8 mouse cellular contexts compared by ENCODE assay signal in the genomic region with DNA sequence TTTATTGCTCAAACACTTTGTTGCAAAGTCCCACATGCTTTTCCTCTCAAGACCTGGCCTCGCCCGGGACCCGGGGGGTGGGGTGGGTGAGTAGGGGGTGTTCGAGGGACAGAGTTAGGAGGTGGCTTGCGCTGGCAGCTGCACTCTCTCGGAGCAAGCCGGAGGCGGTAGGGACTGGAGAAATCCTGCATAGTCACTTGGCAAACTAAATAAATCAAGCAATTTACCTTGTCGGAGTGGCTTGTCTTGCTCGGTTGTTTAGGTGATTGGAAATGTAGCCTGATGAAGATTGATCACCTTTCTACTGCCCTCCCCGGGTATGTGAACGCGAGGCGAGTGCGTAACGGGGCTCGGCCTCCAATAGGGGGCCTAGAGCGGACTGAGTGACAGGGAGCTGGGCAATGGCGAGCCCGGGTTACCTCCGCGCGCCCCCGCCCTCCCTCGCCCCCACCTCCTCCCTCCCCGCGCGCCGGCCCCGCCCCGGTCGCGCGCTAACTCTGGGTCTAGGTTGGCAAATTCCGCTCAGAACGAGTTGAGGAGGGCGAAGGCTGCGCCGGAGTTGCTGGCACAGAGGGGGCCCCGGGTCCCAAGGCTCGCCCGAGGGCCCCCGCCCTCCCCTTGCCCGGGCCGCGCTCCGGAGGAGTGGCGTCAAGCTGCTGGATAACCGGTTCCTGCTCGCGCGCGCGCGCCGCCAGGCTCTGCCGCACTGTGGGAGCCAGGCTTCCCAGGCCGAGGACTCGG. TPM values are rescaled to one million over a fixed set of nuclear protein-coding genes. Genes with fewer than 3 reads are reported as not detected.
DNase-seq lines count a peak whose midpoint lies in the region; ATAC-seq lines count a peak whose summit lies in the region.

No protein-coding gene starts in this region.

- DNase-seq in ovary, adult 18-20 months (ENCODE audit: low spot score) = peak; percentile 8
- no peak for DNase-seq in ovary, postnatal 14 days (ENCODE audit: low spot score)
- peak; percentile 88 for DNase-seq in embryo, embryonic 10 days (ENCODE audit: low spot score)
- peak; percentile 45 for DNase-seq in right cerebral cortex, adult 18-20 months
- no peak for DNase-seq in layer of hippocampus, adult 9-11 months

- peak overlapping the region; percentile 68 for H3K4me3 ChIP-seq in heart, embryonic 11.5 days (ENCODE audit: low read depth, low read length)
- peak overlapping the region; percentile 54 for H3K4me3 ChIP-seq in kidney, embryonic 16.5 days (ENCODE audit: low read length)
- H3K4me3 ChIP-seq in lung, embryonic 15.5 days = peak overlapping the region; percentile 54

- peaks cover 82% of the 10 kb centered on the region for H3K27me3 ChIP-seq in heart, embryonic 11.5 days (ENCODE audit: control insufficient read depth, insufficient read depth, low read length)
- H3K27me3 ChIP-seq in kidney, embryonic 16.5 days (ENCODE audit: insufficient read depth, low read length) = peaks cover 97% of the 10 kb centered on the region
- H3K27me3 ChIP-seq in lung, embryonic 15.5 days = peaks cover 95% of the 10 kb centered on the region

- peak overlapping the region; percentile 96 for H3K4me2 ChIP-seq in heart, embryonic 11.5 days
- H3K4me2 ChIP-seq in kidney, embryonic 16.5 days (replicated peaks; ENCODE audit: low read depth, low read length) = peak overlapping the region; percentile 81
- peak overlapping the region; percentile 90 for H3K4me2 ChIP-seq in lung, embryonic 15.5 days

- ATAC-seq in heart, embryonic 11.5 days (replicated peaks; ENCODE audit: insufficient number of reproducible peaks, low FRiP score, low TSS enrichment) = peak; percentile 82
- peak; percentile 72 for ATAC-seq in kidney, embryonic 16.5 days (ENCODE audit: low FRiP score, low TSS enrichment)
- ATAC-seq in lung, embryonic 15.5 days (ENCODE audit: borderline replicate concordance, extremely low read depth, low FRiP score, low TSS enrichment) = peak; percentile 76; the same call in 1 of the 2 replicates

- no peaks in the 10 kb centered on the region for H3K9me3 ChIP-seq in heart, embryonic 11.5 days (replicated peaks; ENCODE audit: control insufficient read depth, low read length)
- H3K9me3 ChIP-seq in kidney, embryonic 16.5 days (ENCODE audit: low read length) = no peaks in the 10 kb centered on the region
- H3K9me3 ChIP-seq in lung, embryonic 15.5 days = no peaks in the 10 kb centered on the region

- H3K36me3 ChIP-seq in heart, embryonic 11.5 days (ENCODE audit: control insufficient read depth, insufficient read depth, low read length) = no peaks in the 10 kb centered on the region
- no peaks in the 10 kb centered on the region for H3K36me3 ChIP-seq in kidney, embryonic 16.5 days (ENCODE audit: insufficient read depth, low read length)
- no peaks in the 10 kb centered on the region for H3K36me3 ChIP-seq in lung, embryonic 15.5 days

- H3K27ac ChIP-seq in heart, embryonic 11.5 days (ENCODE audit: low read depth, low read length) = no peak overlapping the region
- no peak overlapping the region for H3K27ac ChIP-seq in kidney, embryonic 16.5 days (ENCODE audit: low read length)
- H3K27ac ChIP-seq in lung, embryonic 15.5 days = no peak overlapping the region

- peak overlapping the region; percentile 67 for H3K9ac ChIP-seq in heart, embryonic 11.5 days (ENCODE audit: low read depth, low read length)
- H3K9ac ChIP-seq in kidney, embryonic 16.5 days (replicated peaks; ENCODE audit: low read length) = peak overlapping the region; percentile 20; the same call in 1 of the 2 replicates
- H3K9ac ChIP-seq in lung, embryonic 15.5 days = peak overlapping the region; percentile 24; the same call in 1 of the 2 replicates

- 2% methylated on average over 52 of the region's 59 CpGs for WGBS in heart, embryonic 11.5 days (ENCODE audit: insufficient replicate concordance)
- under 1% methylated on average over 51 of the region's 59 CpGs for WGBS in kidney, embryonic 16.5 days
- WGBS in lung, embryonic 15.5 days = under 1% methylated on average over 46 of the region's 59 CpGs

- H3K4me1 ChIP-seq in heart, embryonic 11.5 days (ENCODE audit: control insufficient read depth, insufficient read depth, low read length) = peaks cover 18% of the 10 kb centered on the region
- peaks cover 31% of the 10 kb centered on the region for H3K4me1 ChIP-seq in kidney, embryonic 16.5 days (ENCODE audit: insufficient read depth, low read length)
- peaks cover 49% of the 10 kb centered on the region for H3K4me1 ChIP-seq in lung, embryonic 15.5 days

RNA-seq across cellular contexts. Expression of a gene that starts 1.2 kb away (rescaled TPM):
- 0.17 and 0.40 TPM in 2 replicates for polyA plus RNA-seq in heart, embryonic 11.5 days (2014; fragmentation: Nextera tagmentation; extraction: Ambion mirVana)
- polyA plus RNA-seq in kidney, embryonic 16.5 days (2015; fragmentation: Nextera tagmentation; extraction: Ambion mirVana) = not detected in 2 replicates
- 0.25 and 0.50 TPM in 2 replicates for polyA plus RNA-seq in lung, embryonic 15.5 days (2015; fragmentation: Nextera tagmentation; extraction: Ambion mirVana)

Comparison
In these comparisons a context has a peak if more than half of its experiments do, and no peak if none do; other contexts are left out.
1. DNase-seq: peak in ovary, adult 18-20 months (single experiment), embryo, embryonic 10 days (single experiment) and right cerebral cortex, adult 18-20 months (single experiment); none in ovary, postnatal 14 days (single experiment) and layer of hippocampus, adult 9-11 months (single experiment).
2. Peak in every context shown above with its lines, with median percentiles within 50 percentile points of each other: ATAC-seq, H3K4me2 ChIP-seq, H3K4me3 ChIP-seq and H3K9ac ChIP-seq.